Mouse (Mus musculus): ENCODE measurements around the gene Pctp.

DNA sequence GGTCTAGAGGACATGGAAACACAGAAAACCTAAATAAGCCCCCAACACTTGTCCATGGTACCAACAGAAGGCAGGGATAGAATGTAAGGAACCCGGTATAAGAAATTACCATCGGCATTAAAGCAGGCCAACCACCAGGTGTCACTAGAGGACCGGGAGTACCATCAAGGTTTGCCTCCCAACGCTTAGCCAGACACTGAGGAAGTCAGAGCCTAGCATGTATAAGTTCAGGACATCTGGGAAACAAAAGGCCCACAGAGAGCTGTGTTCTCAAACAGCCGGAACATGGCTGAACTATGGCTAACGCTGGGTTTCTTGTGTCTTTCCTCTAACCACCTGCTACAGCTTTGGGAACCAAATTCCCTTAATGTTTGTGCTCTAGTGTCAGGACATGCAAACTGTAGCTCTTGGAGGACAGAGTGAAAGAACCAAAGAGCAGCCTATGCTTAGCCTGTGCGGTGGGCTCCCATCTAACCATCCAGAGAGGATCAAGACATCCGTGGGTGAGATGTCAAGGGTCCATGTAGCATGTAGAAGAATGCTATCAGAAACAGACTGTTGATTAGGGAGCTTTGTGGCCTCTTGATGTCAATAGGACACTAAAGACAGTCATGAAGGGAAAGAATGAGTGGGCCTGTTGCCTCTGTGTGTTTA lies 13.6 kb downstream of the Pctp start:
- TF ChIP-seq CTCF (conservative IDR thresholded peaks at IDR 0.05; ENCODE audit: insufficient read depth, insufficient read length, low read depth, low read length), result peak; percentile 92
- no peak for TF ChIP-seq POLR2A (IDR thresholded peaks at IDR 0.05; ENCODE audit: low read depth, low read length)
